Mouse (Mus musculus) embryonic facial prominence, embryonic 11.5 days (tissue): ENCODE measurements at regions not wholly inside any gene's neighbourhood (a gene's known extent, or its start where the extent isn't known, plus 50 kb on each side); places are given as distances from the start of the nearest gene placed in this dataset.
A peak's percentile ranks its signal among the peaks of the same experiment; 100 is the strongest.

Experiments used
- ATAC-seq: fragments of 200-750 bp; cut with Nextera tagmentation; replicated peaks from 2 replicates; pipeline ENCODE4 v1.8.0; 2017; ENCODE audit warnings: low read depth; ENCODE audit not compliant: insufficient number of reproducible peaks, low FRiP score, low TSS enrichment
- DNase-seq: peaks from one replicate; pipeline ENCODE4 v3.0.0-alpha.2; 2015; ENCODE audit warnings: low spot score
- H3K27ac ChIP-seq: fragments of 300-500 bp; sonication (generic); replicated peaks from 2 replicates; pipeline ENCODE4 v1.5.1; 2014; ENCODE audit warnings: mild to moderate bottlenecking, low read depth, low read length, control low read depth
- H3K27me3 ChIP-seq: fragments of 300-500 bp; sonication (generic); 2 replicates; pipeline ENCODE4 v1.6.1; 2014; ENCODE audit warnings: mild to moderate bottlenecking, low read length, moderate library complexity, mixed read lengths; ENCODE audit not compliant: control insufficient read depth, insufficient read depth
- H3K36me3 ChIP-seq: fragments of 300-500 bp; sonication (generic); replicated peaks from 2 replicates; pipeline ENCODE4 v1.6.1; 2014; ENCODE audit warnings: low read depth, mild to moderate bottlenecking, low read length, moderate library complexity, mixed read lengths; ENCODE audit not compliant: control insufficient read depth, insufficient read depth
- H3K4me1 ChIP-seq: fragments of 300-500 bp; sonication (generic); 2 replicates; pipeline ENCODE4 v1.6.1; 2014; ENCODE audit warnings: low read length, mixed read lengths; ENCODE audit not compliant: control insufficient read depth, insufficient read depth
- H3K4me2 ChIP-seq: fragments of 300-500 bp; sonication (generic); 2 replicates; pipeline ENCODE4 v1.6.1; 2014; ENCODE audit warnings: low read depth, mild to moderate bottlenecking, control low read depth, low read length, moderate library complexity
- H3K4me3 ChIP-seq: fragments of 300-500 bp; sonication (generic); 2 replicates; pipeline ENCODE4 v1.5.1; 2014; ENCODE audit warnings: low read depth, low read length, control low read depth
- H3K9ac ChIP-seq: fragments of 300-500 bp; sonication (generic); replicated peaks from 2 replicates; pipeline ENCODE4 v1.6.1; 2014; ENCODE audit warnings: mild to moderate bottlenecking, control low read depth, low read length
- H3K9me3 ChIP-seq: fragments of 300-500 bp; sonication (generic); replicated peaks from 2 replicates; pipeline ENCODE4 v1.6.1; 2016; ENCODE audit warnings: mild to moderate bottlenecking, low read length, inconsistent platforms, mixed read lengths; ENCODE audit not compliant: control insufficient read depth
- WGBS: fragments of 180-500 bp; shearing (Covaris S2); extraction: QIAGEN DNeasy Blood & Tissue Kit; methylation state at CpG from one replicate; pipeline ENCODE4 v1.1.7; 2014; 5-methylcytosine and 5-hydroxymethylcytosine counted together

DNA sequence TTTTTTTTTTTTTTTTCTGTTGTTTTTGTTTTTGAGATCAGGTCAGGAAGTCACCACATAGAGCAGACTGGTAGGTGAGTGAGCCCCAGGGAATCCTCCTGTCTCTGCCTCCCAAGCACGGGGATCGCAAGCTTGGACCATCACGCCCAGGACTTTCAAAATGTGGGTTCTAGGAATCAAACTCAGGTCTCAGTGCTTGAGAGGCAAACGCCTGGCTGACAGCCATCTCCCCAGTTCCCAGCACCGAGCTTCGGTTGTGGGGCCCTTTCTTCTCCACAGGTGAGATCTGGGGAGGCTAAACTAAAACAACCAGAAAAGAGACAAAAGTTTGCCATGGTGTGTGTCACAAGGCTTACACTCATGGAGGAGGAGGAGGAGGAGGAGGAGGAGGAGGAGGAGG, 84.5 kb downstream of the Mis18a start:
- Histone ChIP-seq H3K9ac (no peak overlapping the region), H3K36me3 (no peaks in the 10 kb centered on the region), H3K9me3 (no peaks in the 10 kb centered on the region), H3K4me2 (no peak overlapping the region), H3K4me3 (no peak overlapping the region), H3K27ac (no peak overlapping the region), H3K4me1 (no peaks in the 10 kb centered on the region), H3K27me3 (no peaks in the 10 kb centered on the region)
- 92% methylated on average over 6 of the region's 6 CpGs for WGBS
- ATAC-seq (no peak), DNase-seq (no peak)

DNA sequence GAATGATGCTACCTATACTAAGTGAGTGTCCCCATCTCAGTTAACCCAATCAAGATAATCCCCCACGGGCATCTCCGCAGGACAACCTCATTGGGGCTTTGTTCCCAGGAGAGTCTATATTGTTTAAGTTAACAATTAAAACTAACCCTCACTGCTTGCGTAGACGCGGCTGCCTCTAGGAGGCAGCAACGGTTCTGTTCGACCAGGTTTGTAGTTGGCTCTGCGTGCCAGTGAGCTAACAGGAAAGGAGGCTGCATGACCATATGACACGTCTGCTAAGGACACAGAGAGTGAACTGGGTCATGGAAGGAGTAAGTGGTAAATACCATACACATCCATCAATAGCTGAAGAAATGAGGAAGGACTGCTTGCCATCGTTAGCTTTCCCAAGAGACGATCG, 92.0 kb downstream of the Mis18a start:
- Histone ChIP-seq H3K4me3 (no peak overlapping the region), H3K27me3 (no peaks in the 10 kb centered on the region), H3K9ac (no peak overlapping the region), H3K36me3 (no peaks in the 10 kb centered on the region), H3K4me2 (no peak overlapping the region), H3K4me1 (no peaks in the 10 kb centered on the region), H3K27ac (no peak overlapping the region), H3K9me3 (no peaks in the 10 kb centered on the region)
- 38% methylated on average over 12 of the region's 12 CpGs for WGBS
- no peak for ATAC-seq
- DNase-seq = no peak

DNA sequence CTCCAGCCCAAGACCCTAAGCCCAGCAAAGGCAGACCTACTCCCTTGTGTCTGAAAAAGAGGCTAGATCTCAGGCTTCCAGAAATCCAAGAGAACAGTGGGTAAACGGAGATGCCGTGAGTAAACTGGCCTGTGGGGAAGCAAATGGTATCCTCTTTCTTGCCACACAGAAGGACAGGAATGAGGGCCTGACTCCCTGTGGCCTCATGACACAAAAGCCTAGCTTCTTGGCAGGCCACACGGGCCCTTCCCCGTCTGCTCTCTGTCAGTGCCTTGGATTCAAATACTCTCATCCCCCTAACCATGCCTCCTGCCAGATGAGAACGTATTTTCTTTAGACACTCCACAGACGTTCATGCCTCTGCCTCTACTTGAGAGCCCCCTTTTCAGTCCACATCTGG, 97.2 kb downstream of the Mis18a start:
- Histone ChIP-seq H3K4me3 (no peak overlapping the region), H3K27ac (peak overlapping the region; percentile 94), H3K4me1 (peaks cover 6% of the 10 kb centered on the region), H3K9me3 (no peaks in the 10 kb centered on the region), H3K9ac (no peak overlapping the region; the same call in 1 of the 2 replicates), H3K36me3 (no peaks in the 10 kb centered on the region), H3K4me2 (no peak overlapping the region), H3K27me3 (no peaks in the 10 kb centered on the region)
- DNase-seq (no peak), ATAC-seq (no peak)
- 12% methylated on average over 6 of the region's 6 CpGs for WGBS

DNA sequence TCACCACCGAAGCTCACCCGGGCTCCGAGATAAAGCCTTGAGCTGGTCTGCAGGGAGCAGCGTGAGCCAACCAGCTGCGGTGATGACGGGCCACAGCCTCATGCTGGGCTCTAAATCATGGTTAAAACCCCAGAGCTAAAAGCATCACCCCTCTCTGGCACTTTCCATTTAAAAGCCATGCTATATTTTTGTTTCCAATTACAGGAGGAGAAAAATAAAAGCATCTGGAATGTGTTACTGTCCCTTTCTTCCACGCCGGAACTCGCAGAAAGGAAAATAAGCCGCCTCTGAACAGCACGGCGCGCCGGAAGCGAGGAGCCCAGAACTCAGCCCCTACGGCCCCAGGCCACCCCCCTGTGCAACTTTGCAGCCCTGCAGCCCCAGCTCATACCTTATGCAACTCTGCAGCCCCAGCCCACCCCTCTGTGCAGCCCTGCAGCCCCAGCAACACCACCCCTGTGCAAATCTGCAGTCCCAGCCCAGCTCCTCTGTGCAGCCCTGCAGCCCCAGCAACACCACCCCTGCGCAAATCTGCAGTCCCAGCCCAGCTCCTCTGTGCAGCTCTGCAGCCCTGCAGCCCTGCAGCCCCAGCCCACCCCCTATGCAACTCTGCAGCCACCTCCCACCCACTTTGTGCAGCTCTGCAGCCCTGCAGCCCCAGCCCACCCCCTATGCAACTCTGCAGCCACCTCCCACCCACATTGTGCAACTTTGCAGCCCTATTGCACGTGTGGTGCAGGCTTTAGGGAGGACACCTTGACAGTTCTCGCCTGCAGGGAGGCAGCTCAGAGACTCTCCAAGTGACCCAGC, 97.9 kb downstream of the Mis18a start:
- Histone ChIP-seq H3K4me1 (peaks cover 6% of the 10 kb centered on the region), H3K9ac (peak overlapping the region; percentile 40), H3K9me3 (no peaks in the 10 kb centered on the region), H3K4me3 (no peak overlapping the region), H3K4me2 (peak overlapping the region; percentile 19; the same call in 1 of the 2 replicates), H3K27me3 (no peaks in the 10 kb centered on the region), H3K27ac (peak overlapping the region; percentile 94), H3K36me3 (no peaks in the 10 kb centered on the region)
- 15% methylated on average over 19 of the region's 19 CpGs for WGBS
- ATAC-seq (peak; percentile 88), DNase-seq (peak; percentile 87)

DNA sequence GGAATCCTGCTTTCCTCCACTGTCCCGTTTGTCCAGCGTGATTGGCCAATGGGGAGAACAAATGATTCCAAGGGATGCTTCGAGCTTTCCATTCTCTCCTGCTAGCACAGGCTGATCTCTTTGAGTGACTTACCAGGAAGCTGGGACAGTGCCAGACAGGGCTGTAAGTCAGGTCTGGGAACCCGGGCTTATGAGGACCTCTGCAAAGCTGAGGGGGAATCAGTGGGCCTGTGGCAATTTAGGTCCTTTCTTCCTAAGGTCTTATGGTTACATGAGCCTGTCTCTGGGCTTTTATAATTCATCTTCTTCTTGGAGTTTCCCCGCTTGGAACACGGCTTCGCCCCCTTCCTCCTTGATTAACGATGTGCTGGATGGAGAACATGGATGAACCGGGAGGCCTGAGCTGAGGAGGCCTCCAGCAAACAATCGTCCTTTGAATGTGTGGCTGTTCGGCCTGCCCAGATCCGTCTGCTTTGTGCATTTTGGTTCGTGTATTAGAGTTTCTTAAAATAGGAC, 98.5 kb downstream of the Mis18a start:
- Histone ChIP-seq H3K27me3 (no peaks in the 10 kb centered on the region), H3K9me3 (no peaks in the 10 kb centered on the region), H3K36me3 (no peaks in the 10 kb centered on the region), H3K4me1 (peaks cover 6% of the 10 kb centered on the region), H3K4me3 (no peak overlapping the region), H3K4me2 (no peak overlapping the region), H3K27ac (peak overlapping the region; percentile 94), H3K9ac (peak overlapping the region; percentile 29)
- DNase-seq (no peak), ATAC-seq (no peak)
- 43% methylated on average over 13 of the region's 13 CpGs for WGBS

DNA sequence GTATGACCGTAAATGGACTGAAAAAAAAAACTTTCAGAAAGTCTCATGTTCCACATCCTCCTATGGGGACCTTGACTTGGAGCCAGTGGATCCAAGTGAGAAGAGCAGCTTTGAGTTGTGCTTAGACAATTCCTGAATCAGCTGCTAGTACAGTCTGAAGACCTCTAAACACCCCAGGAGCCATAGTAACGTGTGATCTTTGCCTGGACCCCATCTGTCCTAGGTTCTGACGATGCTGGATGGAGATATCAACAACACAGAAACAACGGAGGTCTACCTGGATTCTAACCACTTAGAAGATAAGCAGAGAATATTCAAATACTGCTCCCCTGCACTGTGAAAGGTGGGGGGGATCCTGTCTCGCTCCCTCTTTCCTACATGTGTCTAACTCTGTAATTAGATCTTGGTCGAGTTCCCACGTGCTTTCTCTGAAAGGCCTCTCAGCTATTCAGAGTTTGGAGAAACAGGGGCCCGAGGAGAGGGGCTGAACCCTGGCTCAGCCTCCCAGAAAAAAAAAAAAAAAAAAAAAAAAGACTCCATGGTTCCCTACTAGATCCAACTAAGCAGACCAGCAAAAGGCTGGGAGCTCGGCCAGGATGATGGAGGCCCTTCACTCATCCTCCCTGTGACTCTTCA, 101.1 kb downstream of the Mis18a start:
- Histone ChIP-seq H3K36me3 (no peaks in the 10 kb centered on the region), H3K9ac (no peak overlapping the region), H3K9me3 (no peaks in the 10 kb centered on the region), H3K27me3 (no peaks in the 10 kb centered on the region), H3K4me3 (no peak overlapping the region), H3K4me1 (peaks cover 10% of the 10 kb centered on the region), H3K27ac (no peak overlapping the region), H3K4me2 (no peak overlapping the region)
- ATAC-seq (no peak), DNase-seq (no peak)
- 70% methylated on average over 9 of the region's 9 CpGs for WGBS

DNA sequence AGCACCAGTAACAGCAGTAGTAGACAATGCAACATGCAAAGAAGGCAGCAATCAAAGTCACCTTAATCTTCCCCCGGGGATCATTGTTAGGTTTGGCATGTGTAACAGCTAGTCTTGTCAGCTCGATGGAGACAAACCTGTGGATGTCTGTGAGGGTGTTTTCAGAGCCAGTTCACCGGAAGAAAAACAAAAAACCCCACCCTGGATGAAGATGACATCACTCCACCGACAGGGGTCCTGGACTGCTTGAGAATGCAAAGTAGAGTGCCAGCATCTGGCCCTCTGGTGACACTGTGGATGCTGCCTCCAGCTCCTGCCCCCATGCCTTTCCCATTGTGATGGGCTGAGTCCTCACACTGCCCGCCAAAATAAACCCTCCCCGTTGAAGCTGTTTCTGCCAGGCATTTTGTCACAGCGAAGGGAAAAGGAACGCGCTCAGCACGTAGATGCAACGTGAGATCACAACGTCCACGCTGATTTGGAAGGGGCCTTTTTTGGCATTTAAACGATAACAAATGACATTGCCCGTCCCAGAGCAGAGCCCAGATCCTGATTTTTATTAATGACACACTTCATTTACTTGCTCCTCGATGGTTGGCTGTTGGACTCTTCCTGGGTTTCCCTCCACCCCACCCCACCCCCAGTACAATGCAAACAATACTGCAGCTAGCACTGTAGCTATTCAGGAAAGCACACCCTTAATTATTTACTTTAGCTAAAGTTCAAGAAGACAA, 101.7 kb downstream of the Mis18a start:
- Histone ChIP-seq H3K36me3 (no peaks in the 10 kb centered on the region), H3K4me3 (no peak overlapping the region), H3K9ac (no peak overlapping the region), H3K4me2 (no peak overlapping the region), H3K27me3 (no peaks in the 10 kb centered on the region), H3K9me3 (no peaks in the 10 kb centered on the region), H3K4me1 (peaks cover 10% of the 10 kb centered on the region), H3K27ac (no peak overlapping the region)
- DNase-seq = no peak
- no peak for ATAC-seq
- WGBS = 71% methylated on average over 16 of the region's 16 CpGs
